Mouse (Mus musculus) ES-E14 (cell line): Measurements from ENCODE around the gene Hist1h4j. TPM values are rescaled to one million over a fixed set of nuclear protein-coding genes. Genes with fewer than 3 reads are reported as not detected.
"Not testable (repeated sequence)": the region's sequence is repeated elsewhere in the genome, so short reads cannot be mapped to it uniquely, and the experiment has no call there.

ENCODE experiments used
- DNase-seq: peaks from one replicate; pipeline ENCODE4 v3.0.0-alpha.2; 2013; ENCODE audit warnings: low read depth, low spot score
- H3K27ac ChIP-seq: 2 replicates; pipeline ENCODE4 v1.5.1; 2012; ENCODE audit warnings: low read depth, mild to moderate bottlenecking, low read length, moderate library complexity, mixed read lengths; ENCODE audit not compliant: poor library complexity, insufficient read depth, severe bottlenecking
- H3K36me3 ChIP-seq: 2 replicates; pipeline ENCODE4 v1.6.1; 2012; ENCODE audit warnings: mild to moderate bottlenecking, low read length, moderate library complexity, mixed read lengths; ENCODE audit not compliant: control insufficient read depth, poor library complexity, insufficient read depth, severe bottlenecking
- H3K4me1 ChIP-seq, 2 experiments: fragments of 150-350 bp in 1 of 2; sonication (generic) in 1 of 2; 2 replicates each; pipeline ENCODE4 v1.6.1; 2012; ENCODE audit warnings: low read length in 2 of 2, mild to moderate bottlenecking in 1 of 2, mixed read lengths in 1 of 2; ENCODE audit not compliant: control insufficient read depth in 2 of 2, insufficient read depth in 2 of 2, poor library complexity in 1 of 2
- H3K4me3 ChIP-seq, 2 experiments: fragments of 150-350 bp in 1 of 2; sonication (generic) in 1 of 2; 2 replicates each; pipeline ENCODE4 v1.5.1; 2012; ENCODE audit warnings: low read length in 2 of 2, low read depth in 1 of 2, mild to moderate bottlenecking in 1 of 2, mixed read lengths in 1 of 2; ENCODE audit not compliant: insufficient read depth in 1 of 2, poor library complexity in 1 of 2, severe bottlenecking in 1 of 2
- H3K9ac ChIP-seq: 2 replicates; pipeline ENCODE4 v1.6.1; 2012; ENCODE audit warnings: low read depth, mild to moderate bottlenecking, low read length, mixed read lengths; ENCODE audit not compliant: poor library complexity, insufficient read depth, severe bottlenecking
- H3K9me3 ChIP-seq: fragments of 150-350 bp; sonication (generic); 2 replicates; pipeline ENCODE4 v1.6.1; 2012; ENCODE audit warnings: low read depth, mild to moderate bottlenecking, low read length; ENCODE audit not compliant: control insufficient read depth, insufficient read depth
- HCFC1 ChIP-seq: IDR thresholded peaks from 2 replicates; pipeline ENCODE4 v1.6.1; 2012; ENCODE audit warnings: low read length, inconsistent platforms, borderline replicate concordance; ENCODE audit not compliant: insufficient read depth
- MAFK ChIP-seq: IDR thresholded peaks from 2 replicates; pipeline ENCODE4 v1.6.1; 2014; ENCODE audit warnings: mild to moderate bottlenecking, low read depth, low read length, inconsistent platforms; ENCODE audit not compliant: insufficient read depth
- ZC3H11A ChIP-seq: IDR thresholded peaks from 2 replicates; pipeline ENCODE4 v1.6.1; 2012; ENCODE audit warnings: low read depth, mild to moderate bottlenecking, inconsistent platforms, low read length, borderline replicate concordance
- ZNF384 ChIP-seq: IDR thresholded peaks from 2 replicates; pipeline ENCODE4 v1.6.1; 2012; ENCODE audit warnings: low read depth, low read length, inconsistent platforms
- in situ Hi-C, 2 experiments: fragments of 600-800 bp; cut with MboI; formaldehyde crosslinking; loops; one replicate each; pipeline ENCODE4 v1.15.1; 2025; ENCODE audit warnings: low sequenced_read_pairs in 2 of 2, inconsistent platforms in 1 of 2; ENCODE audit not compliant: unreplicated experiment in 2 of 2
- total RNA-seq: library from RNA; depleted of rRNA; stranded (reverse); fragments of 300-350 nt; gene quantifications from 2 replicates; pipeline ENCODE4 v1.2.3, GENCODE M21; 2012; rRNA removed

The Hist1h4j gene
- total RNA-seq: 158 and 260 TPM in 2 replicates

- DNase-seq: peak; percentile 87
- H3K36me3 ChIP-seq, H3K4me1 ChIP-seq, H3K9me3 ChIP-seq: not testable (repeated sequence)
- in situ Hi-C loops: loop anchor here (10.0 to 25.0 kb wide), 3 partner anchors 300 to 1827 kb away; partner anchors contain the start of genes Hist1h1d (in 2 of the 2), Hist1h2ad (in 2 of the 2), Hist1h2ae (in 2 of the 2) and Hist1h2ah (in 2 of the 2)
- Histone ChIP-seq H3K4me3 (peak within 1 kb of the TSS; percentile 72 to 78), H3K9ac (peak within 1 kb of the TSS; percentile 84), H3K27ac (peak within 1 kb of the TSS; percentile 91)
Observed at GRCm38 (mm10) chr13:21734906-21735767, at the start of gene Hist1h4j. Gene Hist1h4j, plus strand, starts transcription at chr13:21735064.

GRCm38 (mm10) chr13:21697811-21698210 is 37.1 kb upstream of the Hist1h4j start, which contains the start of gene Olfr1359:
Gene Olfr1359, plus strand, starts transcription at chr13:21698111.
- H3K9ac ChIP-seq: no peak within 1 kb of the TSS
- no peaks in the 10 kb centered on the region for H3K36me3 ChIP-seq
- no peaks in the 10 kb centered on the region for H3K4me1 ChIP-seq
- in situ Hi-C loops: loop anchor here in 1 of 2 experiments (25.0 kb wide), 1 partner anchor 311 kb away; no protein-coding TSS in a partner anchor
- TF ChIP-seq HCFC1: no peak
- no peak for TF ChIP-seq ZC3H11A
- DNase-seq: no peak
- H3K4me3 ChIP-seq: no peak within 1 kb of the TSS
- no peaks in the 10 kb centered on the region for H3K9me3 ChIP-seq
- H3K27ac ChIP-seq: no peak within 1 kb of the TSS

DNA sequence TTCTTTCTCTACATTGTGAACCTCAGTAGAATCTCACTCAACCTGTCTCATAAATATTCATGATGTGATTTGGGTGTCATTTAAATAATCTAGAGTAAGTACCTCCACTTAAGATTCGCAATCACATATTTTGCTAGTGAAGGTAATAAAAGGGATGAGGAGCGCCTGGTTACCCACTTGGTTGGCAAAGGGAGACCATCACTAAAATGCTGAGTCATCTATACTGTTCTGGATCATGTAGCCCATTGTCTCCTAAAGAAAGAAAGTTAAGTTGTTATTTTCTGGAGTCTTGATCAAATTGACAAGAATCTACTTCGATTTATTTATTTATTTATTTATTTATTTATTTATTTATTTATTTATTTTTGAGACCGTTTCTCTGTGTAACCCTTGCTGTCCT is 28.2 kb upstream of the Hist1h4j start:
- Histone ChIP-seq H3K27ac (no peak overlapping the region), H3K4me3 (no peak overlapping the region), H3K9ac (no peak overlapping the region), H3K4me1 (peaks cover 0 to 4% of the 10 kb centered on the region in 2 experiments; a peak in 1 of 4 replicates), H3K36me3 (no peaks in the 10 kb centered on the region), H3K9me3 (no peaks in the 10 kb centered on the region)
- in situ Hi-C loops: loop anchor here in 1 of 2 experiments (25.0 kb wide), 1 partner anchor 544 kb away; no protein-coding TSS in a partner anchor
- DNase-seq: no peak
- TF ChIP-seq ZC3H11A: no peak
- TF ChIP-seq MAFK: peak; percentile 93

GRCm38 (mm10) chr13:21710031-21710711 is 24.7 kb upstream of the Hist1h4j start:
- Histone ChIP-seq H3K4me3 (peak overlapping the region; percentile 89 to 96), H3K36me3 (no peaks in the 10 kb centered on the region), H3K9me3 (no peaks in the 10 kb centered on the region), H3K9ac (peak overlapping the region; percentile 85), H3K27ac (no peak overlapping the region), H3K4me1 (peaks cover 0 to 4% of the 10 kb centered on the region in 2 experiments; a peak in 1 of 4 replicates)
- peak; percentile 82 for DNase-seq
- in situ Hi-C loops: loop anchor here in 1 of 2 experiments (25.0 kb wide), 1 partner anchor 548 kb away; no protein-coding TSS in a partner anchor
- TF ChIP-seq ZNF384: no peak
- peak; percentile 86 for TF ChIP-seq MAFK
